Mouse (Mus musculus): Measurements from ENCODE around the gene Gpr142.

Gpr142 gene

GRCm38 (mm10) chr11:114844464-114845220 is 45.9 kb downstream of the Gpr142 start:
- DNase-seq (ENCODE audit: low read depth, low spot score), result no peak

- no peak for DNase-seq (ENCODE audit: low read depth, low spot score)
Measured at GRCm38 (mm10) chr11:114846336-114846735, 47.6 kb downstream of the Gpr142 start.

- no peak for DNase-seq (ENCODE audit: low read depth, low spot score)
Measured at GRCm38 (mm10) chr11:114847008-114847407, 48.3 kb downstream of the Gpr142 start.

GRCm38 (mm10) chr11:114849572-114849971 is 50.8 kb downstream of the Gpr142 start:
- DNase-seq (ENCODE audit: low read depth, low spot score), result no peak

GRCm38 (mm10) chr11:114850066-114850451 is 51.3 kb downstream of the Gpr142 start:
- no peak for DNase-seq (ENCODE audit: low read depth, low spot score)

GRCm38 (mm10) chr11:114850452-114851268 is 51.9 kb downstream of the Gpr142 start, which contains the start of gene Gprc5c:
Gprc5c (plus strand) TSS chr11:114851152.
- no peak for DNase-seq (ENCODE audit: low read depth, low spot score)

- DNase-seq (ENCODE audit: low read depth, low spot score), result no peak
Measured at GRCm38 (mm10) chr11:114851269-114851607, 52.5 kb downstream of the Gpr142 start.

GRCm38 (mm10) chr11:114851608-114852310 is 53.0 kb downstream of the Gpr142 start:
- DNase-seq (ENCODE audit: low read depth, low spot score), result no peak

GRCm38 (mm10) chr11:114852311-114853173 is 53.8 kb downstream of the Gpr142 start:
- no peak for DNase-seq (ENCODE audit: low read depth, low spot score)

- DNase-seq (ENCODE audit: low read depth, low spot score), result no peak
Measured at GRCm38 (mm10) chr11:114853174-114853838, 54.6 kb downstream of the Gpr142 start.

GRCm38 (mm10) chr11:114854581-114854980 is 55.9 kb downstream of the Gpr142 start:
- no peak for DNase-seq (ENCODE audit: low read depth, low spot score)

- DNase-seq (ENCODE audit: low read depth, low spot score), result no peak
Measured at GRCm38 (mm10) chr11:114856125-114856524, 57.4 kb downstream of the Gpr142 start.
